Mouse (Mus musculus) megakaryocyte, embryonic 14.5 days (primary cell): ENCODE measurements around the gene Ptprn2.

ENCODE experiments used
- FLI1 ChIP-seq: IDR thresholded peaks from 2 replicates; pipeline ENCODE4 v1.6.1; 2012; ENCODE audit warnings: low read length, inconsistent platforms, mixed read lengths
- GATA1 ChIP-seq: IDR thresholded peaks from 3 replicates; pipeline ENCODE4 v1.6.1; 2012; ENCODE audit warnings: mixed read lengths, low read length, inconsistent platforms, borderline replicate concordance

DNA sequence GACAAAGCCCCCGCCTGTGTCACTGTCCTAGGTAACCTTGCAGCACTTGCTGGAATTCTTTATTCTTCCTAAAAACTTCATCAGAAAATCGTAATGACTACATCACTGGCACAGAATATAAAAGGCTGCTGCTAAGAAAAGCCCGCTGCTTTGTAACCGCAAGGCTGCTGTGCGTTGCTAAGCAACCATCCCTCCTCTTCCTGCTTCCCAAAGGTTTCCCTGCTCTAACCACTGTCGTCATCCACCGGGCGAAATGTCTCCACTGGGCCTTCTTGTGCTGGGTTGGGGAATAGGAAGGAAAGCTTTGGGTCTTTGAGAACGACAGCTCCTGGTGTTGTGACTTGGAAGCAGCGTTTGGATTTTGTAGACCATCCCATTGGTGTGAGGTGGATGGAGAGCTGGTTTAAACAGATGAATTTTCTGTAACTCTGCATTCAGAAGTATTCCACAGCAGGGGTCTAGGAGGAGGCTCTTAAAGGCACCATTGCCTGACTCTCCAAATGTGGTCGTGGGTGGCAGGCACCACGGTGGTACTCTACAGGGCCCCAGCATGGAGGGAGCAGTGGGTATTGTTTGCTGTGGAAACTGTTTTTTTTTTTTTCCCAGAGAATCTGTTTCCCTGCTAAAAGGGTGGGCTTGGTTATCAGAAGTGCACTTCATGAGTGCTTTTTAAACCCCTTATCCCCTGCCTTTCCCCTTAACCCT, 711.4 kb downstream of the Ptprn2 start:
- TF ChIP-seq GATA1 (no peak), FLI1 (no peak)
